Mouse (Mus musculus): ENCODE results near the gene Cpm.
A peak's percentile ranks its signal among the peaks of the same experiment; 100 is the strongest.

DNA sequence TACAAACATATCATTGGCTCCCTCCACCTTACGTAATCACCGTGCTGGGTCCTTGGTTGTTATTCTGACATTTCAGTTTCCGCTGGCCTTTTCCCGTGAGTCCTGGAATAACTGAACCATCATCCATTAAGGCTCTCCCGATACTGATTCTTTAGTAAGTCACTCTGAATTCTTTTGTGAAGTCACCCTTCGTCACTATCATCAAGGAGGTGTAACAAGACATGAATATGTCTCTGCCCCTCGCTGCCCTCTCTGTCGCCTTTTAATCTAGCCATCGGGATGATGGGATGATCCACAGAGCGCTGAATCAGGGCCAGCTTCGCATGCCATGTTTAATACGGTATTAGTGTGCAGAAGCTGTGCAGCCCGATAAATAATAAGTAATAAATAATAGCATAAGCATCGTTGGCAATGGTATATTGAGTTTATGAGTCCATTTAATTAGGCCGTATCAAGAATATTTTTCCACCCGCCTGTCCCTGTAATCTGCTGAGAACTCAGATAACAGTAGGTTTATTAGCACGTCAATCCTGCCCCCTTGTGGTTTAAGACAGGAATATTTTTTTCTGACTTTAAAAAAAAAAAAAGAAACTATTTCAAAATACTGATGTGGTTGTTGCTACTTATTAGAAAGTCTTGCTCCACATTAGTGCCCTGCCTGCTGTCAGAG, 47.5 kb downstream of the Cpm start:
- TF ChIP-seq CTCF (IDR thresholded peaks at IDR 0.05) (peak; percentile 82), EP300 (IDR thresholded peaks at IDR 0.05; ENCODE audit: insufficient read depth, low read depth, low read length) (no peak)

Data from heart, adult 2 months (tissue).